Mouse (Mus musculus) CD4-positive, CD25-positive, alpha-beta regulatory T cell, adult 4 months (primary cell): Measurements from ENCODE around the gene Twistnb. TPM values are rescaled to one million over a fixed set of nuclear protein-coding genes. Genes with fewer than 3 reads are reported as not detected.
A peak's percentile ranks its signal among the peaks of the same experiment; 100 is the strongest.

Experiments used
- ATAC-seq: one replicate; pipeline ENCODE4 v1.8.0; 2017
- polyA plus RNA-seq, 2 experiments: library from polyadenylated mRNA; unstranded; fragments of 100-300 nt; shearing (Covaris generic); gene quantifications; one replicate each; pipeline ENCODE4 v1.2.1; 2017

Twistnb gene
- polyA plus RNA-seq, result 10 to 100 TPM; 20.9 to 40.3 TPM

- peak; percentile 85 for ATAC-seq
These were observed at the start of gene Twistnb for GRCm38 (mm10) chr12:33429387-33430160. TSS of gene Twistnb (plus strand) at chr12:33429635.

DNA sequence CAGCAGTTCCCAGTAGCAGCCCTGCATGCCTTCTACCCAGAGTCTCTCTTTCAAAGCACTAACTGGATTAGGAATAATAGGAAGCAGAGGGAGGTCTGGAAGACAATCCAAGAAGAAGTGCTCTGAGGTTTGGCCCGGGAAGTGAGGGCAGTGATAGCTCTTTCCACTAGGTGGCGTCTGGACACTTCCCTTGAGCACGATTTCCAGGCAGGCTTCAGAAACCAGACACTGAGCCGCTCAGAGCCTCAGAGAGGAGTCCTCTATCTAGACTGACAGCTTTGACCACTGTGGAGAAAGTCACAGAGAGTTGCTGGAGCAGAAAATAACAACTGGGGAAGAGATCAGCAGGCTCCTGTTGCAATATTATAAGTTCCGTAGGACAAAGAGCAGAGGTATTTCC is 40.6 kb upstream of the Twistnb start:
- peak; percentile 90 for ATAC-seq

DNA sequence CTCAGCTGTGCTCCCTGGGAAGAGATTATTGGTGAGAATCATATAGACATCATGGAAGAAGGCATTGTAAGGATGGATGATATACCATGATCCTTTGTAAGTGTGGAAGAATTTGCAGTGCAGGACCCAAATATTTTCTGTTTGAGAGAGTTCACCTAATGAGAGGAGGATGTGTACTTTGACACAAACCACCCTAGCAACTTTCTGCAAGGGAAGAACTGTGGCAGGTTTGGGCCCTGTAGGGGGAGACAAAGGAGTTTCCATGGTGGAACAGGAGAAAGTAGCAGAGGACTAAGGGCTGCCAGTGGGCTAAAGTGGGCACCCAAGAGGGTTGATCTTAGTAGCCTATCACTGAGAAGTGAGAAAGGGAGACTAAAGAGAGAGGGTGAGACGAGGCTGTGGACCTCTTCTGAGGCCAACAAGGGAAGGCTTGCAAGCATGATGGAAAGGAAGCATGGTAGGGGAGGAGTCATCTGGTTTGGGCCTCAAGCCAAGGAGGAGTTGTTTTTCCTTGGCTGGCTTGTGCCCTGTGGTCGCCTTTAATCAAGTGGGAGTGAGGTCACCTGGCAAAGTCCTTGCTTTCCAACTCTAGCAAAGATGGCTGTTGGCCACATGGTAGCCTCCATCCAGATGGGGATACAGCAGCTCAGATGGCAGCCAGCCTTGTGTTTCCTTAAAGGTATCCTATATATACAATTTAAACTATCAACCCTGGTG is 38.4 kb upstream of the Twistnb start:
- ATAC-seq, result no peak

- peak; percentile 14 for ATAC-seq
These were observed 34.4 kb upstream of the Twistnb start, which contains the start of gene Efcab10 for GRCm38 (mm10) chr12:33394804-33395623. TSS of gene Efcab10 (plus strand) at chr12:33394854.

DNA sequence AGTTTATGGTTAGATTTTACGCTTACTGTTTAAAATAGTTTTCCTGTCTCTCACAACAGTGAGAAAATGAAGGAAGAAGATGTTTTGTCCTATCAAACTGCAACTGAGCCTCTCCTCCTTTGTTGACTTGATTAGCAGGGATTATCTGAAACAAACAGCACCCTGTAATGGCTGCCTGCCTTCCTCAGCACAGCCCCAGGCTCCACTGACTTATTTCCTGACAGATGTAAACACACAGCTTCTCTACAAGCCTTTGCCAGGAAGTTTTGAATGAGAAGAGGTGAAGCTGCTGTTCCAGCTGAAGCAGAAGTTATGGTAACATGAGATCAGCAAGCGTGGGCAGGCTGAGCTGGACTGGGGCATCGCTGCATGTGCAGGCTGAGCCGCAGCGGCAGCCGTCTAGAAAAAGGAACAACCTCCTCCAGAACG is 26.2 kb upstream of the Twistnb start:
- ATAC-seq, result no peak

- ATAC-seq, result no peak
These were observed 24.4 kb upstream of the Twistnb start for GRCm38 (mm10) chr12:33404996-33405395.

DNA sequence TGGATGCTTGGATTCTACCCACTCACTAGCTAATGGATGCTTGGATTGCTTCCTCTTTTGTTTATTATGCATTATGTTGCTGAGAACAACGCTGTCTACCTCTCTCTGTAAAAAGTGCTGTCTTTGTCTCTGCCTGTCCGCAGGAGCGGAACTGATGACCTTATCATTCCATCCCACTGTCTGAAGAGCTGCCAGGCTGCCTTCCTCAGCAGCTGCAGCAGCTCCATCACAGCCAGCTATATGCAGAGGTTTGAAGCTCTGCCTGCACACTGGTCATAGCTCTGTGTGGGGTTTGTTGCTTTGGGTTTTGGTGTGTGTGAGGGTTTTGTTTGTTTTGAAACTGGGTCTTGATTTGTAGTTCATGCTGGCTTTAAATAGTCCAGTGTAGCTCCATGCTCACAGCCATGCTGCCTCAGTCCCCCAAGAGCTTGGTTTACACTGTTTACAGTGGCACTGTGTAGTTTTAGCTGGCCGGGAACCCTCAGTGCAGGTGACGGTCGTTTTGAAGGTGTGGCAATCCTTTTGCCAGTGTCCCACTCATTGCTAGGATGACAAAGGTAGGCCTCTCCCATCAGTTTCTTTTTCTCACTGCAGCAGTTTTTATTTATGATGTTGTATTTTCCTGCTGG is 23.9 kb upstream of the Twistnb start:
- ATAC-seq, result no peak

DNA sequence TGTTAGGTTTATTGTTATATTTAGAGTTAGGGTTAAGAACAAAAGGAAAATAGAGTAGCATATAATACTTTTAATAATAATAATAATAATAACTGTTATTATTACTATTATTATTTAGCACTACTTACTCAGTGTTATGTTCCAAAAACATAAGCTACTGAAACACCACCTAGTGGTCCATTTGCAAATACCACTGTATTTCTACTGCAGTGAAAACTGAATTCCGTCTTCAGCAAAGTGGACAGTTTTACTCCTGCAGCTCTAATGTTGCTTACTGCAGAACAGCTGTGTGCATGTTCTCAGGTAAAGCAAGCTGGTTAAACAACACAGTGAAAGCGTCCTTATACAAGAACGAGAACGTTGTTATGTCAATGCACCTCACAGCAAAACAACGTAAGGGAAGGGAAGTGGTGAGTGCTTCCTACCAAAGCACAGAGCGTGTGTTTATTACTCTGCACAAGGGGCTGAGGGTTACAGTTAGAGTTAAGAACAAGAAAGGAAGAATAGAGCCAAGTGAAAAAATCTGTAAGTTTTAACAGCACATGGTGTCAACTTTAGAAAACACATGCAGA is 17.8 kb upstream of the Twistnb start:
- ATAC-seq, result peak; percentile 83

DNA sequence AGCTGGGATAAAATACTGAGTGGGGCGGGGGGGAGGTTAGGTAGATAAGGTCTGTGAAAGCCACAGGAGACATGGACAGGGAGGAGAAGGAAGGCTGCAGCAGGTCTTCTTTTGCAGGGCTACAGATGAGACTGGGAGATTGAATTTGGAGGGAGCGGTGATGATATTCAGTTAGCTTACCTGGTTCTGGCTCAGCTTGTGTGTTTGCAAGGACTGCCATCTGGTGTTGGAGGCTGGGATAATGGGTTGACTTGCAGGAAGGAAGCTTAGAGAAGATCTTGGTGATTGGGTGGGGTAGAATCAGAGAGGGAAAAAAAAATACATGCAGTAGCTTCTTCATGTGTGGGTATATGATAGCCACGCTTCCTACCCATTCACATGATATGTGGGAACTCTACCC is 5.1 kb upstream of the Twistnb start:
- peak; percentile 48 for ATAC-seq

GRCm38 (mm10) chr12:33427293-33427692 is 2.1 kb upstream of the Twistnb start:
- ATAC-seq, result no peak

GRCm38 (mm10) chr12:33427726-33428125 is 1.7 kb upstream of the Twistnb start:
- no peak for ATAC-seq

GRCm38 (mm10) chr12:33433812-33434211 is 4.4 kb downstream of the Twistnb start:
- ATAC-seq, result peak; percentile 66

DNA sequence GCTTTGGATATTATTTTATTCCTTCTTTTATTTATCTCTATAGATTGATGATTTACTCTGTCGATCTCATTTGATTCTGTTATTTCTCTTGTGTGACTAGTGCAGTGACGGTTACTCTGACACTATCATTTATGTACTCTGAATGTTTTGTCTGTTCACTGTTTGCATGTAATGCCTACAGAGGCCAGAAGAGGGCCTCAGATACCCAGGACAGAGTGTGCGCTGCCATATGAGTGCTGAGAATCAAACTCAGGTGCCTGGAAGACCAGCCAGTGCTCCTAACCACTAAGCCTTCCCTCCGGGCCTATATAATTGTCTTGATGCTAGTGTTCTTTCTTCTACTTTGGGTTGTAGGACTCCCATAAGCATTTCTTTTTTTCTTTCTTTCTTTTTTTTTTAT is 5.3 kb downstream of the Twistnb start:
- no peak for ATAC-seq

DNA sequence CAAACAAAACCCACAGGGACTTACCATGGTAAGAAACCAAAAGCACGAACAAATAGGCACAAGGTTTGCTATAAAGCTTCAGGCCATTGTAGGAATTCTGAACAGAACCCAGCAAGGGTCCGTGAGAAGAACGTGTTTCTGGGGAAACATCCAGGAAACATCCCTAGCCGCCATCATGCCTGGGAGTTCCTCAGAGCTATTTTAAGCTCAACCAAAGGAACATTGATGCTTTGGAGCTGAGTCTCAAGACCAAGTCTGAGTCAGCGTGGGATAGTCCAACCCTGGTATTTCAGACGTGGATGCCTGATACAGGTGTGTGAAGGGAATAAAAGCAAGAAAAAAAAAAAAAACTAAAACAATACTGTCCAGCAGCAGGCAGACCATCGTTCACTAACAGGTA is 26.0 kb downstream of the Twistnb start:
- ATAC-seq, result no peak

DNA sequence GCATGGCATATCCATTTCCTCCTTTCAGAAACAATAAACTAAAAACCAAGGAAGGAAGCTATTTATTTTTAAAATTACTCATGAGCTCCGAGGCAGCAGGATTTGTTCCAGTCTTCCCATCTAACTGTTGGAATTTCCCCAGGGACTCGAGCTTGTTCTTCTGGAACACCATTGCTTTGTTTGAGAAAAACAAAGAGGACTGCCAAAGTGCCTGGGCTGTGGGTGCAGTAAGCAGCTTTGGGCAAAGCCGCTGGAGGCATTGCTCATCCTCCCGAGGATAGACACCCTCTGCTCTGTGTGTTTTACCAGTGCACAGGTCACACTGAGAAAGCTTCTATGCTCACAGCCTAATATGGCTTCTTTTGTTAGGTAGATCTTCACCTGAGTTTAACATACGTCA is 26.8 kb downstream of the Twistnb start:
- ATAC-seq, result no peak

DNA sequence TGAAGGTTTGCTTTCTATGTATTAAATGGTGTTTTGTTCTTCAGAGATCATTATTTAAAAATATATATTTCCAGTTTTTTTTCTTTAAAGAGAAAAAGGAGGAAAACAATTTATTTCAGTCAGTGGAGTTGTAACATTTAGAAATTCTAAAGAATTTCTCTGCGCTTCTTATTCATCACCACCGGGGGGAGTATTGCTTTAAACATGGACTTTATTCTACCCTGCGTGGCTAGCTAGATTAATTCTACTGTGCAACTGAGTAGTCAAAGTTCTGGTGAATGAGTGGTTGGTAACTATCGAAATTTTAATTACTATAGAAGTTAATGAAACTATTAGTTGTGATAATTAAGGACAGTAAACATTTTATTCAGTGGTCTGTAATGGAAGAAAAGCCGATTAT is 51.5 kb downstream of the Twistnb start:
- no peak for ATAC-seq

GRCm38 (mm10) chr12:33482931-33483330 is 53.5 kb downstream of the Twistnb start:
- no peak for ATAC-seq

Other genes with a start within 250 kb of the Twistnb start
- gene Efcab10, start 34.8 kb upstream of the Twistnb start, polyA plus RNA-seq, result not detected